In genomic region chrX:153723110-153723916, GRCm38 (mm10) we compare ENCODE assay signal across 8 mouse cellular contexts. TPM values are rescaled to one million over a fixed set of nuclear protein-coding genes. Genes with fewer than 3 reads are reported as not detected.
DNase-seq lines count a peak whose midpoint lies in the region; ATAC-seq and TF ChIP-seq lines count a peak whose summit lies in the region.

Gene Nbdy (plus strand): TSS chrX:153723590.

- DNase-seq in MN1 (ENCODE audit: low spot score) = peak; percentile 47
- peak; percentile 45 for DNase-seq in cerebellum, adult 8-10 months
- peak; percentile 51 for DNase-seq in heart, postnatal 4 days
- peak; percentile 25 to 49 for DNase-seq in layer of hippocampus, adult 2 months (ENCODE audit: low spot score in 2 of 2)
- peak; percentile 48 to 49 for DNase-seq in lung, adult 18-20 months
- DNase-seq in testis, postnatal 10 days (ENCODE audit: low spot score) = peak; percentile 45

- 14% methylated on average over 32 of the region's 32 CpGs for WGBS in neural tube, embryonic 13.5 days

- TF ChIP-seq CTCF in layer of hippocampus, adult 2 months (conservative IDR thresholded peaks at IDR 0.05) = no peak

- H3K4me1 ChIP-seq in neural tube, embryonic 13.5 days (replicated peaks) = peaks cover 7% of the 10 kb centered on the region; the same call in 1 of the 2 replicates

- H3K36me3 ChIP-seq in neural tube, embryonic 13.5 days = 0 out of 2 replicates have a peak, but pooled peaks cover 3% of the 10 kb centered on the region

- peak within 1 kb of the TSS; percentile 87 for H3K27ac ChIP-seq in layer of hippocampus, adult 2 months
- H3K27ac ChIP-seq in neural tube, embryonic 13.5 days (replicated peaks) = peak within 1 kb of the TSS; percentile 86

- no peaks in the 10 kb centered on the region for H3K9me3 ChIP-seq in neural tube, embryonic 13.5 days

- H3K4me3 ChIP-seq in layer of hippocampus, adult 2 months = peak within 1 kb of the TSS; percentile 65
- peak within 1 kb of the TSS; percentile 56 for H3K4me3 ChIP-seq in neural tube, embryonic 13.5 days

- H3K9ac ChIP-seq in neural tube, embryonic 13.5 days = peak within 1 kb of the TSS; percentile 74

- ATAC-seq in frontal cortex, adult (ENCODE audit: low TSS enrichment) = peak; percentile 99
- ATAC-seq in neural tube, embryonic 13.5 days (ENCODE audit: low read depth) = peak; percentile 92

- no peaks in the 10 kb centered on the region for H3K27me3 ChIP-seq in neural tube, embryonic 13.5 days

- peak within 1 kb of the TSS; percentile 56 for H3K4me2 ChIP-seq in neural tube, embryonic 13.5 days

RNA-seq across cellular contexts. Expression of gene Nbdy, which starts in this region (rescaled TPM):
- 10 to 100 TPM; 29.8 to 41.9 TPM for total RNA-seq in heart, postnatal 4 days (2021)
- 10 to 100 TPM; 40.0 to 49.1 TPM for total RNA-seq in layer of hippocampus, adult 2 months (2021)
- polyA plus RNA-seq in neural tube, embryonic 13.5 days (2015; fragmentation: Nextera tagmentation; extraction: Ambion mirVana) = 126 and 129 TPM in 2 replicates

Comparison
In these comparisons a context has a peak if more than half of its experiments do, and no peak if none do; other contexts are left out.
1. Peak in every context shown above with its lines: DNase-seq, ATAC-seq, H3K4me3 ChIP-seq and H3K27ac ChIP-seq.